Comparison of ENCODE assay signal across 8 mouse cellular contexts in the genomic region with DNA sequence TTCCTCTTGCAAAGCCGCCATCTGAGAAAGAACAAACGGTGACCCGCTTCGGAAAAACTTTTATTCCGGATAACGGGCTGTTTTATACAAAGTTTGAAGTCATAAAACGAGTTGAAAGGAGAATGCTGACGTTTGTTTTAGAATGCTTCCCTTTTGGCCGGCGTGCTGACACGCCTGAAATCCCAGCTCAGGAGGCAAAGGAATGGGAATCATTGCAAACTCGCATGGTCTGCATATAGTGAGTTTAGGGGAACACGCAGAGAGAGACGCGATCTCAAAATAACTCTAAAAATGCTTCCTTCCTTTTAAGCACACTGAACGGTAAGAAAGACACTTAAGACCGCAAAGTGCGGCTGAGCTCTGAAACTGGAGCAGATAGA. TPM values are rescaled to one million over a fixed set of nuclear protein-coding genes. Genes with fewer than 3 reads are reported as not detected.
DNase-seq lines count a peak whose midpoint lies in the region; ATAC-seq and TF ChIP-seq lines count a peak whose summit lies in the region.

No protein-coding gene starts in this region.

- peak overlapping the region; percentile 80 for H3K4me2 ChIP-seq in hindbrain, embryonic 11.5 days (replicated peaks; ENCODE audit: low read depth, low read length)
- H3K4me2 ChIP-seq in midbrain, embryonic 12.5 days (replicated peaks), result peak overlapping the region; percentile 73

- no peak for TF ChIP-seq CTCF in liver, adult 2 months (IDR thresholded peaks at IDR 0.05; ENCODE audit: low read depth, low read length)

- H3K79me2 ChIP-seq in liver, adult 2 months (ENCODE audit: control insufficient read depth, insufficient read depth, low read length), result peaks cover 14% of the 10 kb centered on the region; the same call in 1 of the 2 replicates

- peak overlapping the region; percentile 95 for H3K27ac ChIP-seq in liver, adult 2 months (replicated peaks; ENCODE audit: insufficient read depth, low read depth, low read length)
- peak overlapping the region; percentile 99; the same call in 1 of the 2 replicates for H3K27ac ChIP-seq in hindbrain, embryonic 11.5 days (ENCODE audit: low read depth, low read length)
- H3K27ac ChIP-seq in midbrain, embryonic 12.5 days (replicated peaks), result peak overlapping the region; percentile 97

- no peak for TF ChIP-seq POLR2A in liver, adult 2 months (IDR thresholded peaks at IDR 0.05; ENCODE audit: extremely low read depth, insufficient read depth, low read length)

- no peaks in the 10 kb centered on the region for H3K27me3 ChIP-seq in liver, adult 2 months (ENCODE audit: control insufficient read depth, insufficient read depth, low read length)
- no peaks in the 10 kb centered on the region for H3K27me3 ChIP-seq in hindbrain, embryonic 11.5 days (ENCODE audit: control insufficient read depth, insufficient read depth, low read length)
- no peaks in the 10 kb centered on the region for H3K27me3 ChIP-seq in midbrain, embryonic 12.5 days

- ATAC-seq in hindbrain, embryonic 11.5 days (ENCODE audit: low FRiP score), result no peak
- no peak for ATAC-seq in midbrain, embryonic 12.5 days (ENCODE audit: low FRiP score, low read depth)

- intact Hi-C loops in left cerebral cortex, postnatal 4 days (cut with DNase I), result no loop called here

- H3K9me3 ChIP-seq in hindbrain, embryonic 11.5 days (ENCODE audit: control insufficient read depth, low read length), result no peaks in the 10 kb centered on the region
- H3K9me3 ChIP-seq in midbrain, embryonic 12.5 days, result no peaks in the 10 kb centered on the region

- H3K4me1 ChIP-seq in liver, adult 2 months (ENCODE audit: control insufficient read depth, insufficient read depth, low read length), result peaks cover 12% of the 10 kb centered on the region; the same call in 1 of the 2 replicates
- H3K4me1 ChIP-seq in hindbrain, embryonic 11.5 days (replicated peaks; ENCODE audit: control insufficient read depth, insufficient read depth, low read length), result no peaks in the 10 kb centered on the region
- peaks cover 10% of the 10 kb centered on the region for H3K4me1 ChIP-seq in midbrain, embryonic 12.5 days

- no peak for DNase-seq in liver, adult 2 months (ENCODE audit: extremely low read depth, low read depth, low spot score)
- no peak for DNase-seq in liver
- peak; percentile 49 for DNase-seq in c-Kit-negative CD71-positive TER-119-positive erythroid progenitor cells, embryonic 14.5 days (ENCODE audit: low read depth, low spot score)
- DNase-seq in hindbrain, embryonic 11.5 days (ENCODE audit: low spot score), result no peak
- no peak for DNase-seq in left cerebral cortex, postnatal 4 days
- no peak for DNase-seq in right cerebral cortex, adult 2 months (ENCODE audit: low spot score in 2 of 2)
- DNase-seq in layer of hippocampus, postnatal 36 days, result no peak

- WGBS in liver, adult 2 months, result under 1% methylated on average over 18 of the region's 18 CpGs
- 1% methylated on average over 18 of the region's 18 CpGs for WGBS in hindbrain, embryonic 11.5 days
- WGBS in midbrain, embryonic 12.5 days, result under 1% methylated on average over 18 of the region's 18 CpGs

- peak overlapping the region; percentile 97 for H3K4me3 ChIP-seq in liver, adult 2 months (ENCODE audit: insufficient read depth, low read depth, low read length)
- peak overlapping the region; percentile 78 for H3K4me3 ChIP-seq in hindbrain, embryonic 11.5 days (ENCODE audit: low read depth, low read length)
- peak overlapping the region; percentile 95 for H3K4me3 ChIP-seq in midbrain, embryonic 12.5 days

- H3K9ac ChIP-seq in liver, adult 2 months (ENCODE audit: low read depth, low read length), result peak overlapping the region; percentile 98
- peak overlapping the region; percentile 99 for H3K9ac ChIP-seq in hindbrain, embryonic 11.5 days (ENCODE audit: low read depth, low read length)
- H3K9ac ChIP-seq in midbrain, embryonic 12.5 days (replicated peaks), result peak overlapping the region; percentile 99

- H3K36me3 ChIP-seq in liver, adult 2 months (ENCODE audit: control insufficient read depth, insufficient read depth, low read length), result no peaks in the 10 kb centered on the region
- H3K36me3 ChIP-seq in hindbrain, embryonic 11.5 days (ENCODE audit: control insufficient read depth, insufficient read depth, low read length), result no peaks in the 10 kb centered on the region
- H3K36me3 ChIP-seq in midbrain, embryonic 12.5 days, result no peaks in the 10 kb centered on the region

RNA-seq across cellular contexts. Expression of a gene that starts 0.4 kb away (rescaled TPM):
- 1.5 and 1.9 TPM in 2 replicates for total RNA-seq in liver, adult 2 months (2014; rRNA removed)
- 2.8 and 3.6 TPM in 2 replicates for polyA plus RNA-seq in liver, adult 2 months (2012; rRNA removed)
- polyA plus RNA-seq in hindbrain, embryonic 11.5 days (2014; fragmentation: Nextera tagmentation; extraction: Ambion mirVana), result 13.6 and 13.7 TPM in 2 replicates
- 11.2 and 12.0 TPM in 2 replicates for polyA plus RNA-seq in midbrain, embryonic 12.5 days (2016; fragmentation: Nextera tagmentation; extraction: Ambion mirVana)
- 1 to 10 TPM; 5.4 to 6.8 TPM for total RNA-seq in left cerebral cortex, postnatal 4 days (2021)
- total RNA-seq in layer of hippocampus, postnatal 36 days (2021), result 1 to 10 TPM; 6.4 to 8.4 TPM

RNA-seq across cellular contexts. Expression of a gene that starts 0.5 kb away (rescaled TPM):
- total RNA-seq in liver, adult 2 months (2014; rRNA removed), result 48.0 and 51.4 TPM in 2 replicates
- polyA plus RNA-seq in liver, adult 2 months (2012; rRNA removed), result 45.7 and 46.8 TPM in 2 replicates
- polyA plus RNA-seq in hindbrain, embryonic 11.5 days (2014; fragmentation: Nextera tagmentation; extraction: Ambion mirVana), result 170 and 189 TPM in 2 replicates
- 201 and 209 TPM in 2 replicates for polyA plus RNA-seq in midbrain, embryonic 12.5 days (2016; fragmentation: Nextera tagmentation; extraction: Ambion mirVana)
- 100 to 1,000 TPM; 287 to 297 TPM for total RNA-seq in left cerebral cortex, postnatal 4 days (2021)
- 100 to 1,000 TPM; 276 to 321 TPM for total RNA-seq in layer of hippocampus, postnatal 36 days (2021)
